Mouse (Mus musculus): Measurements from ENCODE around the gene Six2. TPM values are rescaled to one million over a fixed set of nuclear protein-coding genes. Genes with fewer than 3 reads are reported as not detected.

Gene Six2
- polyA plus RNA-seq, 1 experiment from 2014 or later: 2.1 TPM

GRCm38 (mm10) chr17:85692594-85692993, 4.5 kb upstream of the Six2 start:
- peaks cover 19% of the 10 kb centered on the region for H3K4me1 ChIP-seq (ENCODE audit: control insufficient read depth, insufficient read depth, low read length)
- H3K36me3 ChIP-seq (ENCODE audit: control insufficient read depth, insufficient read depth, low read length): no peaks in the 10 kb centered on the region
- H3K27ac ChIP-seq (ENCODE audit: low read depth, low read length): no peak overlapping the region
- peaks cover 81% of the 10 kb centered on the region for H3K27me3 ChIP-seq (ENCODE audit: control insufficient read depth, insufficient read depth, low read length)
- no peaks in the 10 kb centered on the region for H3K9me3 ChIP-seq (replicated peaks; ENCODE audit: control insufficient read depth, low read length)
- no peak overlapping the region for H3K9ac ChIP-seq (ENCODE audit: low read depth, low read length)
- no peak overlapping the region for H3K4me2 ChIP-seq
- WGBS (ENCODE audit: insufficient replicate concordance): 2% methylated on average over 23 of the region's 23 CpGs
- ATAC-seq (replicated peaks; ENCODE audit: insufficient number of reproducible peaks, low FRiP score, low TSS enrichment): no peak
- no peak overlapping the region for H3K4me3 ChIP-seq (ENCODE audit: low read depth, low read length)

- 2% methylated on average over 43 of the region's 43 CpGs for WGBS (ENCODE audit: insufficient replicate concordance)
- H3K4me1 ChIP-seq (ENCODE audit: control insufficient read depth, insufficient read depth, low read length): peaks cover 24% of the 10 kb centered on the region
- H3K4me2 ChIP-seq: no peak overlapping the region
- H3K9ac ChIP-seq (ENCODE audit: low read depth, low read length): no peak overlapping the region
- ATAC-seq (replicated peaks; ENCODE audit: insufficient number of reproducible peaks, low FRiP score, low TSS enrichment): no peak
- no peaks in the 10 kb centered on the region for H3K36me3 ChIP-seq (ENCODE audit: control insufficient read depth, insufficient read depth, low read length)
- no peak overlapping the region for H3K27ac ChIP-seq (ENCODE audit: low read depth, low read length)
- no peaks in the 10 kb centered on the region for H3K9me3 ChIP-seq (replicated peaks; ENCODE audit: control insufficient read depth, low read length)
- H3K4me3 ChIP-seq (ENCODE audit: low read depth, low read length): no peak overlapping the region
- peaks cover 85% of the 10 kb centered on the region for H3K27me3 ChIP-seq (ENCODE audit: control insufficient read depth, insufficient read depth, low read length)
Measured at GRCm38 (mm10) chr17:85691701-85692536, 3.8 kb upstream of the Six2 start.

- no peaks in the 10 kb centered on the region for H3K9me3 ChIP-seq (replicated peaks; ENCODE audit: control insufficient read depth, low read length)
- ATAC-seq (replicated peaks; ENCODE audit: insufficient number of reproducible peaks, low FRiP score, low TSS enrichment): no peak
- H3K27ac ChIP-seq (ENCODE audit: low read depth, low read length): no peak overlapping the region
- H3K4me2 ChIP-seq: no peak overlapping the region
- H3K4me3 ChIP-seq (ENCODE audit: low read depth, low read length): no peak overlapping the region
- peaks cover 89% of the 10 kb centered on the region for H3K27me3 ChIP-seq (ENCODE audit: control insufficient read depth, insufficient read depth, low read length)
- H3K4me1 ChIP-seq (ENCODE audit: control insufficient read depth, insufficient read depth, low read length): peaks cover 25% of the 10 kb centered on the region
- under 1% methylated on average over 4 of the region's 4 CpGs for WGBS (ENCODE audit: insufficient replicate concordance)
- H3K9ac ChIP-seq (ENCODE audit: low read depth, low read length): no peak overlapping the region
- no peaks in the 10 kb centered on the region for H3K36me3 ChIP-seq (ENCODE audit: control insufficient read depth, insufficient read depth, low read length)
Measured at GRCm38 (mm10) chr17:85690969-85691335, 2.9 kb upstream of the Six2 start.

GRCm38 (mm10) chr17:85690323-85690968, 2.4 kb upstream of the Six2 start:
- Histone ChIP-seq H3K4me3 (ENCODE audit: low read depth, low read length) (no peak overlapping the region), H3K4me2 (no peak overlapping the region), H3K27me3 (ENCODE audit: control insufficient read depth, insufficient read depth, low read length) (peaks cover 92% of the 10 kb centered on the region), H3K27ac (ENCODE audit: low read depth, low read length) (no peak overlapping the region), H3K9ac (ENCODE audit: low read depth, low read length) (no peak overlapping the region), H3K4me1 (ENCODE audit: control insufficient read depth, insufficient read depth, low read length) (peaks cover 25% of the 10 kb centered on the region), H3K36me3 (ENCODE audit: control insufficient read depth, insufficient read depth, low read length) (no peaks in the 10 kb centered on the region), H3K9me3 (replicated peaks; ENCODE audit: control insufficient read depth, low read length) (no peaks in the 10 kb centered on the region)
- WGBS (ENCODE audit: insufficient replicate concordance): 6% methylated on average over 6 of the region's 6 CpGs
- ATAC-seq (replicated peaks; ENCODE audit: insufficient number of reproducible peaks, low FRiP score, low TSS enrichment): no peak

GRCm38 (mm10) chr17:85689807-85690319, 1.8 kb upstream of the Six2 start:
- no peak overlapping the region for H3K4me3 ChIP-seq (ENCODE audit: low read depth, low read length)

GRCm38 (mm10) chr17:85688911-85689806, 1.1 kb upstream of the Six2 start:
- Histone ChIP-seq H3K4me1 (ENCODE audit: control insufficient read depth, insufficient read depth, low read length) (peaks cover 25% of the 10 kb centered on the region), H3K27me3 (ENCODE audit: control insufficient read depth, insufficient read depth, low read length) (peaks cover 92% of the 10 kb centered on the region), H3K27ac (ENCODE audit: low read depth, low read length) (no peak overlapping the region), H3K4me2 (peak overlapping the region; percentile 89), H3K9ac (ENCODE audit: low read depth, low read length) (no peak overlapping the region; the same call in 1 of the 2 replicates), H3K4me3 (ENCODE audit: low read depth, low read length) (peak overlapping the region; percentile 49), H3K9me3 (replicated peaks; ENCODE audit: control insufficient read depth, low read length) (no peaks in the 10 kb centered on the region), H3K36me3 (ENCODE audit: control insufficient read depth, insufficient read depth, low read length) (no peaks in the 10 kb centered on the region)
- no peak for ATAC-seq (replicated peaks; ENCODE audit: insufficient number of reproducible peaks, low FRiP score, low TSS enrichment)
- WGBS (ENCODE audit: insufficient replicate concordance): 1% methylated on average over 35 of the region's 35 CpGs

More at GRCm38 (mm10) chr17:85689807-85690319, 1.8 kb upstream of the Six2 start:
- 9% methylated on average over 5 of the region's 5 CpGs for WGBS (ENCODE audit: insufficient replicate concordance)
- no peak overlapping the region for H3K9ac ChIP-seq (ENCODE audit: low read depth, low read length)
- H3K9me3 ChIP-seq (replicated peaks; ENCODE audit: control insufficient read depth, low read length): no peaks in the 10 kb centered on the region
- H3K27ac ChIP-seq (ENCODE audit: low read depth, low read length): no peak overlapping the region
- no peak overlapping the region for H3K4me2 ChIP-seq
- ATAC-seq (replicated peaks; ENCODE audit: insufficient number of reproducible peaks, low FRiP score, low TSS enrichment): no peak
- H3K27me3 ChIP-seq (ENCODE audit: control insufficient read depth, insufficient read depth, low read length): peaks cover 94% of the 10 kb centered on the region
- no peaks in the 10 kb centered on the region for H3K36me3 ChIP-seq (ENCODE audit: control insufficient read depth, insufficient read depth, low read length)
- peaks cover 25% of the 10 kb centered on the region for H3K4me1 ChIP-seq (ENCODE audit: control insufficient read depth, insufficient read depth, low read length)

GRCm38 (mm10) chr17:85687421-85688235, 446 bp downstream of the Six2 start:
- no peak for ATAC-seq (replicated peaks; ENCODE audit: insufficient number of reproducible peaks, low FRiP score, low TSS enrichment)
- Histone ChIP-seq H3K4me2 (peak overlapping the region; percentile 89), H3K36me3 (ENCODE audit: control insufficient read depth, insufficient read depth, low read length) (no peaks in the 10 kb centered on the region), H3K4me3 (ENCODE audit: low read depth, low read length) (peak overlapping the region; percentile 49), H3K27ac (ENCODE audit: low read depth, low read length) (no peak overlapping the region), H3K9me3 (replicated peaks; ENCODE audit: control insufficient read depth, low read length) (no peaks in the 10 kb centered on the region), H3K9ac (ENCODE audit: low read depth, low read length) (peak overlapping the region; percentile 46; the same call in 1 of the 2 replicates), H3K27me3 (ENCODE audit: control insufficient read depth, insufficient read depth, low read length) (peaks cover 92% of the 10 kb centered on the region), H3K4me1 (ENCODE audit: control insufficient read depth, insufficient read depth, low read length) (peaks cover 25% of the 10 kb centered on the region)
- WGBS (ENCODE audit: insufficient replicate concordance): 1% methylated on average over 80 of the region's 109 CpGs
